Mouse (Mus musculus): ENCODE results near the gene Rimbp2.

- TF ChIP-seq POLR2A (IDR thresholded peaks at IDR 0.05; ENCODE audit: low read depth, low read length) (no peak), CTCF (IDR thresholded peaks at IDR 0.05; ENCODE audit: extremely low read depth, insufficient read depth, insufficient read length, insufficient replicate concordance) (no peak)
Observed at GRCm38 (mm10) chr5:128917116-128917959, 35.9 kb downstream of the Rimbp2 start.

Measured in spleen, adult 2 months (tissue).